Mouse (Mus musculus): ENCODE results near the gene Gm3250. TPM values are rescaled to one million over a fixed set of nuclear protein-coding genes. Genes with fewer than 3 reads are reported as not detected.
"Not testable (repeated sequence)": the region's sequence is repeated elsewhere in the genome, so short reads cannot be mapped to it uniquely, and the experiment has no call there.

The Gm3250 gene
- total RNA-seq, 4 experiments from 2014 or later: not detected

DNA sequence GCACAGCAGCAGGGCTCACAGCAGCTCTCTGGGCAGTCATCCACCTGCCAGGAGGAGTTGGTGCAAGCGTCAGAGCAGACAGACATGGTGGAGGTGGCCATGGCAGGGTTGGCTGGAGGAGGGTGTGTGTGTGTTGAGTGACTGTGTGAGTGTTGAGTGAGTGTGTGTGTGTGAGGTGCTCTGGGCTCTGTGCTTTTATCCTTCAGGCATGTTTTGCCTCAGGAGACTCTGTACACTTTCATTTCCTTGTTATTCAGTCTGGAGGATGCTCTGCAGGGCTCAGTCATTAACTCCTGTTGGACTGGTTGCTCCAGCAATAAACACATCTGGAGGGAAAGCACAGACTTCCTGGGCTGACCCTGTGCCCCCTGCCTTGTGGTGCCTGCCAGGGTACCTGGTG lies 31.1 kb downstream of the Gm3250 start, which contains the start of gene Gm9736:
Gene Gm9736, minus strand, starts transcription at position 101 of the 400 bp plus-strand sequence.
- not testable (repeated sequence) for DNase-seq (ENCODE audit: low spot score in 2 of 2)

DNA sequence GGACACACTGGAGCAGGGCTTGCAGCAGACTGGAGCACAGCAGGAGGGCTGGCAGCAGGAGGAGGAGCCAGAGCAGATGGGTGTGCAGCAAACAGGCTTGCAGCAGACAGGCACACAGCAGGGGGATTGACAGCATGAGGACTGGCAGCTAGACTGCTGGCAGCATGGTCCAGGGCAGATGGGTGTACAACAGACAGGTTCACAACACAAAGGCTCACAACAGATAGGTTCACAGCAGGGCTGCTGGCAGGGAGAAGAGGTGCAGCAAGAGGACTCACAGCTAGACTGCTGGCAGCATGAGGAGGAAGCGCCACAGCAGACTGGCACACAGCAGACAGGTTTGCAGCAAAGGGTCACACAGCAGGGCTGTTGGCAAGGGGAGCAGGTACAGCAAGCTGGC lies 31.7 kb downstream of the Gm3250 start:
- not testable (repeated sequence) for DNase-seq (ENCODE audit: low spot score in 2 of 2)

DNA sequence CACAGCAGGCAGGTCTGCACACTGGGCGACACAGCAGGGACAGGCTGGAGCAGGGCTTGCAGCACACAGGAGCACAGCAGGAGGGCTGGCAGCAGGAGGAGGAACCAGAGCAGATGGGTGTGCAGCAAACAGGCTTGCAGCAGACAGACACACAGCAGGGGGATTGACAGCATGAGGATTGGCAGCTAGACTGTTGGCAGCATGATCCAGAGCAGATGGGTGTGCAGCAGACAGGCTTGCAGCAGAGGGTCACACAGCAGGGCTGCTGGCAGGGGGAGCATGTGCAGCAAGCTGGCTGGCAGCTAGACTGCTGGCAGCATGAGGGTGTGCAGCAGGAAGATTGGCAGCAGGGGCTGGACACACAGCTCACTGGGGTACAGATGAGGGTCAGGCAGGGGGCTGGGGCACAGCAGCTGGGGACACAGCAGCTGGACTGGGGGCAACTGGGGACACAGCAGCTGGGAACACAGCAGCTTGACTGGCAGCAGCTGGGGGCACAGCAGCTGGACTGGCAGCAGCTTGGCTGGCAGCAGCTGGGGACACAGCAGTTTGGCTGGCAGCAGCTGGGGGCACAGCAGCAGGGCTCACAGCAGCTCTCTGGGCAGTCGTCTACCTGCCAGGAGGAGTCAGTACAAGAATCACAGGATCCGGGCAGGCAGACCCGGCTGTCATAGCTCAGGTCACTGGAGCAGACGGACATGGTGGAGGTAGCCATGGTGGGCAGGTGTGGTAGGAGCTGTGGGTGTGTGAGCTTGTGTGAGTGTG lies 40.2 kb downstream of the Gm3250 start, which contains the start of gene Gm18596:
Gene Gm18596, minus strand, starts transcription at position 715 of the 765 bp plus-strand sequence.
- not testable (repeated sequence) for DNase-seq (ENCODE audit: low spot score in 2 of 2)

DNA sequence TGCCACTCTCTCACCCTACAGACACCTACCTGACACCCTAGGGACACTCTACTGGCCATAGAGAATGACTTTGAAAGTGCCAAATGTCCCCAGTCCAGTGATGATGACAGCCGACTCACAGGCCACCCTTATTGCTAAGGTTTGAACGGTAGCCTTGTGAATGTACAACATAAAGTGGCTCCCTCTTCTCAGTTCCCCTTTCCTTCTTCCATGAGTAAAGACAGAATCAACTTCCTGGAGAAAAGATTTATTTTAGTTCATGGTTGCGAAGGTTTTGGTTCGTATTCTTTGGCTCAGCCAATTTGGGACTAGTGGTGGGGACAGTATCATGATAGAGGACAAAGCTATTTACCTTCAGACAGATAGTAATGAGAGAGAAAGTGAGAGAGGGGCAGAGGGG lies 43.4 kb downstream of the Gm3250 start:
- DNase-seq (ENCODE audit: low spot score in 2 of 2): no peak

DNA sequence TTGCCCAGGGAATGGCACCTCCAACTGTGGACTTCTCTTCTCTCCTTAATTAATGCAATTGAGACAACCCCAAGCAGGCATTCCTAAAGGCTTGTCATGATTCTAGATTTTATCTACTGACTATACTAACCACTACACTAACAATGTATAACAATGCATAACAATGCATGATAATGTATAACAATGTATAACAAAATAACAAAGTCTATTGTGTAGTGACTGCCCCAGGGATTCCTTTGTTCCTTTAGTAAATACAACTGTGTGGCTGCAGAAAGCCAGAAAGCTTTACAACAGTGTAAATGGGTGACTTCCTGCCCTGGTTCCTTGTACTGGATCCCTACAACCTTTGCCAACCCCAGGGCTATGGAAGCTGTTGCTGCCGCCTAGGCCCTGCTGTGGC lies 46.4 kb downstream of the Gm3250 start:
- DNase-seq (ENCODE audit: low spot score in 2 of 2): no peak

Other genes with a start within 250 kb of the Gm3250 start
- gene Pttg1ip, start 200.8 kb downstream of the Gm3250 start, total RNA-seq (2022): 10 to 100 TPM; 15.4 to 30.1 (median 25.8) TPM
- 10 to 100 TPM; 38.7 to 59.9 (median 41.6) TPM for gene Sumo3, start 176.4 kb downstream of the Gm3250 start, total RNA-seq (2022)
- 10 to 100 TPM in 2 of 4 experiments, 1 to 10 TPM in 2; 5.7 to 18.3 (median 11.6) TPM for gene Gm49325, start 176.3 kb downstream of the Gm3250 start, total RNA-seq (2022)
- gene Ube2g2, start 160.3 kb downstream of the Gm3250 start, total RNA-seq (2022): 100 to 1,000 TPM in 2 of 4 experiments, 10 to 100 TPM in 2; 81.6 to 141 (median 104) TPM
- gene Tspear, start 96.0 kb downstream of the Gm3250 start, total RNA-seq (2022): not detected
- gene Gm19402, start 91.8 kb downstream of the Gm3250 start, total RNA-seq (2022): not detected
- gene Gm9508, start 85.3 kb downstream of the Gm3250 start, total RNA-seq (2022): not detected
- not detected for gene Gm10272, start 75.9 kb downstream of the Gm3250 start, total RNA-seq (2022)
- gene Gm10024, start 71.1 kb downstream of the Gm3250 start, total RNA-seq (2022): not detected
- gene Gm10142, start 66.7 kb downstream of the Gm3250 start, total RNA-seq (2022): not detected
- gene Krtap12-1, start 61.9 kb downstream of the Gm3250 start, total RNA-seq (2022): not detected
- gene Gm10100, start 56.1 kb downstream of the Gm3250 start, total RNA-seq (2022): not detected
- not detected for gene Gm18596, start 39.9 kb downstream of the Gm3250 start, total RNA-seq (2022)
- gene Gm9736, start 31.2 kb downstream of the Gm3250 start, total RNA-seq (2022): not detected
- gene Gm3233, start 22.9 kb downstream of the Gm3250 start, total RNA-seq (2022): not detected
- not detected for gene Gm3238, start 11.2 kb downstream of the Gm3250 start, total RNA-seq (2022)
- not detected for gene Gm7138, start 5.6 kb downstream of the Gm3250 start, total RNA-seq (2022)
- not detected for gene Gm7137, start 5.7 kb upstream of the Gm3250 start, total RNA-seq (2022)
- not detected for gene Gm9639, start 12.5 kb upstream of the Gm3250 start, total RNA-seq (2022)
- not detected for gene Gm19668, start 16.6 kb upstream of the Gm3250 start, total RNA-seq (2022)
- not detected for gene Gm9507, start 29.3 kb upstream of the Gm3250 start, total RNA-seq (2022)
- not detected for gene Gm2696, start 32.1 kb upstream of the Gm3250 start, total RNA-seq (2022)
- gene Krtap10-4, start 44.6 kb upstream of the Gm3250 start, total RNA-seq (2022): not detected
- not detected for gene Krtap10-10, start 53.4 kb upstream of the Gm3250 start, total RNA-seq (2022)
- gene Gm36176, start 64.3 kb upstream of the Gm3250 start, total RNA-seq (2022): not detected
- gene Gm10318, start 70.3 kb upstream of the Gm3250 start, total RNA-seq (2022): not detected
- not detected for gene Gm3285, start 79.4 kb upstream of the Gm3250 start, total RNA-seq (2022)
- gene Lrrc3, start 120.0 kb upstream of the Gm3250 start, total RNA-seq (2022): under 1 TPM; 0.07 to 0.49 (median 0.08) TPM
- under 1 TPM in 2 of 4 experiments, not detected in 2; 0.07 to 0.20 TPM for gene Trpm2, start 188.0 kb upstream of the Gm3250 start, total RNA-seq (2022)
- gene 1810043G02Rik, start 196.0 kb upstream of the Gm3250 start, total RNA-seq (2022): 1 to 10 TPM; 3.2 to 4.7 (median 3.4) TPM
- 10 to 100 TPM in 1 of 4 experiments, 1 to 10 TPM in 3; 7.0 to 10.6 (median 7.2) TPM for gene Pfkl, start 227.5 kb upstream of the Gm3250 start, total RNA-seq (2022)

Measured in gastrocnemius, adult 8-10 months (tissue).